Mouse (Mus musculus) stomach, embryonic 15.5 days (tissue): Measurements from ENCODE around the gene Fhl1. TPM values are rescaled to one million over a fixed set of nuclear protein-coding genes. Genes with fewer than 3 reads are reported as not detected.

Source experiments
- ATAC-seq: fragments of 200-750 bp; cut with Nextera tagmentation; 2 replicates; pipeline ENCODE4 v1.8.0; 2017; ENCODE audit warnings: low read depth, moderate number of reproducible peaks, moderate TSS enrichment; ENCODE audit not compliant: insufficient read depth, low FRiP score
- H3K27ac ChIP-seq: fragments of 300-500 bp; sonication (generic); 2 replicates; pipeline ENCODE4 v1.5.1; 2015; ENCODE audit warnings: mild to moderate bottlenecking, inconsistent platforms
- H3K27me3 ChIP-seq: fragments of 300-500 bp; sonication (generic); replicated peaks from 2 replicates; pipeline ENCODE4 v1.6.1; 2015; ENCODE audit warnings: inconsistent platforms
- H3K36me3 ChIP-seq: fragments of 300-500 bp; sonication (generic); 2 replicates; pipeline ENCODE4 v1.6.1; 2015; ENCODE audit warnings: inconsistent platforms
- H3K4me1 ChIP-seq: fragments of 300-500 bp; sonication (generic); 2 replicates; pipeline ENCODE4 v1.6.1; 2015; ENCODE audit warnings: inconsistent platforms
- H3K4me2 ChIP-seq: fragments of 300-500 bp; sonication (generic); 2 replicates; pipeline ENCODE4 v1.6.1; 2015; ENCODE audit warnings: mild to moderate bottlenecking, inconsistent platforms
- H3K4me3 ChIP-seq: fragments of 300-500 bp; sonication (generic); replicated peaks from 2 replicates; pipeline ENCODE4 v1.5.1; 2015; ENCODE audit warnings: inconsistent platforms
- H3K9ac ChIP-seq: fragments of 300-500 bp; sonication (generic); 2 replicates; pipeline ENCODE4 v1.6.1; 2015; ENCODE audit warnings: inconsistent platforms
- H3K9me3 ChIP-seq: fragments of 300-500 bp; sonication (generic); 2 replicates; pipeline ENCODE4 v1.6.1; 2016; ENCODE audit warnings: inconsistent platforms
- WGBS: fragments of 180-500 bp; shearing (Covaris S2); methylation state at CpG from one replicate; pipeline ENCODE4 v1.1.7; 2015; 5-methylcytosine and 5-hydroxymethylcytosine counted together
- polyA plus RNA-seq: library from polyadenylated mRNA; unstranded; fragments of >200 nt; fragmentation: Nextera tagmentation; extraction: Ambion mirVana; gene quantifications from 2 replicates; pipeline ENCODE4 v1.2.1, GENCODE M21; 2015

Fhl1 gene
- polyA plus RNA-seq, 1 experiment from 2014 or later = 69.8 TPM

- Histone ChIP-seq H3K36me3 (no peaks in the 10 kb centered on the region), H3K27me3 (no peaks in the 10 kb centered on the region), H3K4me1 (no peaks in the 10 kb centered on the region), H3K9ac (no peak overlapping the region), H3K4me3 (no peak overlapping the region), H3K9me3 (no peaks in the 10 kb centered on the region), H3K27ac (no peak overlapping the region), H3K4me2 (no peak overlapping the region)
- ATAC-seq = no peak
- 84% methylated on average over 6 of the region's 6 CpGs for WGBS
These were observed 104.3 kb downstream of the Fhl1 start for GRCm38 (mm10) chrX:56835842-56836241.

GRCm38 (mm10) chrX:56839369-56839768 is 107.8 kb downstream of the Fhl1 start:
- Histone ChIP-seq H3K27me3 (no peaks in the 10 kb centered on the region), H3K4me3 (no peak overlapping the region), H3K27ac (no peak overlapping the region), H3K9me3 (no peaks in the 10 kb centered on the region), H3K4me2 (no peak overlapping the region), H3K36me3 (no peaks in the 10 kb centered on the region), H3K9ac (no peak overlapping the region), H3K4me1 (no peaks in the 10 kb centered on the region)
- no peak for ATAC-seq

DNA sequence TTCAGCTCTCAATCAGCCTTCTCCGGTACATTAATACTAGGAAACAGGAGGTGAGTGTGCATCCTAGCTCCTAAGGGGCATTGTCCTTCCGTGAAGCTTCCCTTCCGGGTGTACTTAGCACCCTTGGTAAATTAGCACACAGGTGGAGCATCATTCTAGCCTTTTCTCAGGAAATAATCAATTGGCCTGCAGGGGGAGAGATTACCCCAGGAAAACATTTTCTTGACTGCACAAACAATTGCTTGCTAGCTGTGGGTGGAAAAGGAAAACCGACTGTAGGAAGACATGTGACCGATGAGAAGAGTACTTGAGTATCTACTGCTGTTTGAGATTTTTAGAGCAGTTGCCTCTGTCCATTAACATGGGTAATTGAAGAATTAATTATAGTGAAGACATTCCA is 109.7 kb downstream of the Fhl1 start:
- Histone ChIP-seq H3K9ac (no peak overlapping the region), H3K27ac (no peak overlapping the region), H3K9me3 (no peaks in the 10 kb centered on the region), H3K36me3 (no peaks in the 10 kb centered on the region), H3K4me1 (no peaks in the 10 kb centered on the region), H3K27me3 (no peaks in the 10 kb centered on the region), H3K4me3 (no peak overlapping the region), H3K4me2 (no peak overlapping the region)
- WGBS = 59% methylated on average over 5 of the region's 5 CpGs
- no peak for ATAC-seq

Other genes with a start within 250 kb of the Fhl1 start
- gene Gm10477, start 207.0 kb upstream of the Fhl1 start, polyA plus RNA-seq = not detected in 2 replicates
- gene Gm648, start 182.2 kb upstream of the Fhl1 start, polyA plus RNA-seq = not detected in 2 replicates
- gene Mmgt1, start 133.7 kb upstream of the Fhl1 start, polyA plus RNA-seq = 21.2 and 24.8 TPM in 2 replicates
- 12.0 and 13.5 TPM in 2 replicates for gene Slc9a6, start 122.0 kb upstream of the Fhl1 start, polyA plus RNA-seq
- gene Map7d3, start 90.5 kb downstream of the Fhl1 start, polyA plus RNA-seq = 2.8 and 3.1 TPM in 2 replicates
- gene Adgrg4, start 138.4 kb downstream of the Fhl1 start, polyA plus RNA-seq = 0.22 and 0.23 TPM in 2 replicates